Mouse (Mus musculus): ENCODE data around the gene Mturn.

DNA sequence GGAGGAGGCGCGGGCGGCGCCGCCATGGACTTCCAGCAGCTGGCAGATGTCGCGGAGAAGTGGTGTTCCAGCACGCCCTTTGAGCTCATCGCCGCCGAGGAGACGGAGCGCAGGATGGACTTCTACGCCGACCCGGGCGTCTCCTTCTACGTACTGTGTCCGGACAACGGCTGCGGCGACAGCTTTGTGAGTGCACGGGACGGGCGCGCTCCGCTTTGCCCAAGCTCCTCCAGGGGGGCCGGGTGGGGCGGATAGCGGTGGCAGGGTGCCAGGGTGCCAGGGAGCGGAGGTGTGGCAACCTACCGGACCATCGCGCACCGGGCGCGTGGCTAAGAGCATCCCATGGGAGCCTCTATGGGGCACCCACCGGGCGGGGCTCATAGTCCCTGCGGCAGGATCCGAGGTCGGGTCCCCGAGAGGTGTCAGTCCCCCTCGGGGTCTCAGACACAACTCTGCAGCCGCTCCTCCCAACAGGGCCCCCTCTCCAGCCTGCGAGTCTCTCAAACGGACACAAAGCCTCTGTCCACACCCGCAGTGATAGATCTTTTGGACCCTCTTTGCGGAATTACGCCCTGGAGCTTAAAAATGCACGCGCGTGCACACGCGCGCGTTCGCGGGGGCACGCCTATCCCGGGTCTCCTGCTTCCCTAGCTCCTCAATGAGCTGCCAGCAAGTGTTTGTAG lies 463 bp downstream of the Mturn start:
- TF ChIP-seq CTCF (IDR thresholded peaks at IDR 0.05; ENCODE audit: low read depth, low read length) (no peak), TAL1 (conservative IDR thresholded peaks at IDR 0.05; ENCODE audit: low read depth, low read length) (no peak)
